Mouse (Mus musculus) kidney, adult 9 months (tissue): ENCODE measurements around the gene Fndc1.

Experiments used
- DNase-seq: peaks from one replicate; pipeline ENCODE4 v3.0.0; 2022

The Fndc1 gene

GRCm38 (mm10) chr17:7816602-7817001, 10.5 kb downstream of the Fndc1 start:
- no peak for DNase-seq

GRCm38 (mm10) chr17:7814433-7814832, 12.7 kb downstream of the Fndc1 start:
- no peak for DNase-seq

- no peak for DNase-seq
Measured at GRCm38 (mm10) chr17:7808043-7808442, 19.1 kb downstream of the Fndc1 start.

- peak; percentile 5 for DNase-seq
Measured at GRCm38 (mm10) chr17:7805105-7805504, 22.0 kb downstream of the Fndc1 start.

GRCm38 (mm10) chr17:7802483-7802882, 24.6 kb downstream of the Fndc1 start:
- no peak for DNase-seq

- no peak for DNase-seq
Measured at GRCm38 (mm10) chr17:7799894-7800293, 27.2 kb downstream of the Fndc1 start.

- no peak for DNase-seq
Measured at GRCm38 (mm10) chr17:7795584-7795983, 31.5 kb downstream of the Fndc1 start.

- no peak for DNase-seq
Measured at GRCm38 (mm10) chr17:7795168-7795567, 31.9 kb downstream of the Fndc1 start.

- no peak for DNase-seq
Measured at GRCm38 (mm10) chr17:7794093-7794492, 33.0 kb downstream of the Fndc1 start.

GRCm38 (mm10) chr17:7790512-7790911, 36.6 kb downstream of the Fndc1 start:
- DNase-seq = no peak

- no peak for DNase-seq
Measured at GRCm38 (mm10) chr17:7774101-7774500, 53.0 kb downstream of the Fndc1 start.

- DNase-seq = no peak
Measured at GRCm38 (mm10) chr17:7759786-7760185, 67.3 kb downstream of the Fndc1 start.

GRCm38 (mm10) chr17:7755001-7755400, 72.1 kb downstream of the Fndc1 start:
- DNase-seq = no peak

GRCm38 (mm10) chr17:7753383-7753782, 73.7 kb downstream of the Fndc1 start:
- DNase-seq = no peak

- DNase-seq = no peak
Measured at GRCm38 (mm10) chr17:7749051-7749815, 77.9 kb downstream of the Fndc1 start.

GRCm38 (mm10) chr17:7746841-7747240, 80.3 kb downstream of the Fndc1 start:
- DNase-seq = no peak

- DNase-seq = no peak
Measured at GRCm38 (mm10) chr17:7744976-7745375, 82.1 kb downstream of the Fndc1 start.

GRCm38 (mm10) chr17:7740988-7741387, 86.1 kb downstream of the Fndc1 start:
- peak; percentile 13 for DNase-seq

GRCm38 (mm10) chr17:7722991-7723390, 104.1 kb downstream of the Fndc1 start:
- no peak for DNase-seq

GRCm38 (mm10) chr17:7718886-7719285, 108.2 kb downstream of the Fndc1 start:
- no peak for DNase-seq

GRCm38 (mm10) chr17:7717945-7718344, 109.2 kb downstream of the Fndc1 start:
- DNase-seq = no peak

- DNase-seq = no peak
Measured at GRCm38 (mm10) chr17:7713020-7713419, 114.1 kb downstream of the Fndc1 start.

GRCm38 (mm10) chr17:7707073-7707472, 120.0 kb downstream of the Fndc1 start:
- no peak for DNase-seq

- no peak for DNase-seq
Measured at GRCm38 (mm10) chr17:7690271-7690670, 136.8 kb downstream of the Fndc1 start.
